Mouse (Mus musculus) thymus, adult 2 months (tissue): Measurements from ENCODE around the gene Tmem273.

Experiments used
- CTCF ChIP-seq: fragments of 200-500 bp; IDR thresholded peaks from 2 replicates; pipeline ENCODE4 v1.5.1; 2012; ENCODE audit warnings: mild to moderate bottlenecking, control low read depth, low read length, moderate library complexity, borderline replicate concordance; ENCODE audit not compliant: control insufficient read depth, poor library complexity, insufficient read depth; ENCODE audit errors: extremely low read depth
- POLR2A ChIP-seq: fragments of 200-500 bp; IDR thresholded peaks from 2 replicates; pipeline ENCODE4 v1.6.1; 2012; ENCODE audit warnings: mild to moderate bottlenecking, low read length, control low read depth, moderate library complexity; ENCODE audit not compliant: control insufficient read depth, poor library complexity, insufficient read depth; ENCODE audit errors: extremely low read depth

DNA sequence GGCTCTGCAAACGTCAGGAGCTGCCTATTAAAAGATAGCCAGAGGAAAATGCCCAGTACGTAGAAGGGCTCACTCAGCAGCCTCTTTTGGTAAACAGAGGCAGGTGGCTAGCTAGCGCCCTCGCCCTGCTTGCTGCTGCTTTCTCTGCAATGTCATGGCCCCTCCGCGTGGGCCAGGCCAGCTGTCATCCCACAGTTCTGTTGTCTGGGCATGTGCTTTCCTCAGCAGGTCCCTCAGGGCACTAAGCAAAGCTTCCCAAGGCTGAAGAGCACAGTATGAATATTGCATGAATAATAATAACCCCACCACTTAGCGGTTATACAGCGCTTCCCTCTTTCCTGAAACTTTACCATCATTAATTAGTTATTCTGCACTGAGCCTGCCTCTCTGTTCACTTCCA is 10.6 kb downstream of the Tmem273 start:
- no peak for TF ChIP-seq POLR2A
- TF ChIP-seq CTCF = no peak
